Mouse (Mus musculus) midbrain, postnatal 0 days (tissue): Measurements from ENCODE around the gene Mt2. TPM values are rescaled to one million over a fixed set of nuclear protein-coding genes. Genes with fewer than 3 reads are reported as not detected.
A peak's percentile ranks its signal among the peaks of the same experiment; 100 is the strongest.

ENCODE experiments used
- ATAC-seq: fragments of 200-750 bp; cut with Nextera tagmentation; 2 replicates; pipeline ENCODE4 v1.8.0; 2017; ENCODE audit warnings: moderate number of reproducible peaks, mild to moderate bottlenecking, moderate TSS enrichment, moderate library complexity; ENCODE audit not compliant: low FRiP score
- DNase-seq: peaks from one replicate; pipeline ENCODE4 v3.0.0-alpha.2; 2015; ENCODE audit warnings: low spot score
- H3K27ac ChIP-seq: fragments of 300-500 bp; sonication (generic); 2 replicates; pipeline ENCODE4 v1.5.1; 2014; ENCODE audit warnings: low read depth, mild to moderate bottlenecking, low read length, mixed read lengths
- H3K27me3 ChIP-seq: fragments of 300-500 bp; sonication (generic); 2 replicates; pipeline ENCODE4 v1.6.1; 2014; ENCODE audit warnings: low read length, control low read depth, mixed read lengths; ENCODE audit not compliant: insufficient read depth
- H3K36me3 ChIP-seq: fragments of 300-500 bp; sonication (generic); 2 replicates; pipeline ENCODE4 v1.6.1; 2014; ENCODE audit warnings: low read length, control low read depth, mixed read lengths; ENCODE audit not compliant: insufficient read depth
- H3K4me1 ChIP-seq: fragments of 300-500 bp; sonication (generic); 2 replicates; pipeline ENCODE4 v1.6.1; 2014; ENCODE audit warnings: mild to moderate bottlenecking, control low read depth, antibody characterized with exemption, low read length, mixed read lengths; ENCODE audit not compliant: insufficient read depth
- H3K4me2 ChIP-seq: fragments of 300-500 bp; sonication (generic); 2 replicates; pipeline ENCODE4 v1.6.1; 2014; ENCODE audit warnings: low read depth, mild to moderate bottlenecking, low read length, mixed read lengths; ENCODE audit not compliant: poor library complexity, severe bottlenecking
- H3K4me3 ChIP-seq: fragments of 300-500 bp; sonication (generic); 2 replicates; pipeline ENCODE4 v1.5.1; 2014; ENCODE audit warnings: low read depth, mild to moderate bottlenecking, low read length, moderate library complexity
- H3K9ac ChIP-seq: fragments of 300-500 bp; sonication (generic); replicated peaks from 2 replicates; pipeline ENCODE4 v1.6.1; 2014; ENCODE audit warnings: mild to moderate bottlenecking, low read length, moderate library complexity, mixed read lengths; ENCODE audit not compliant: poor library complexity, severe bottlenecking
- H3K9me3 ChIP-seq: fragments of 300-500 bp; sonication (generic); 2 replicates; pipeline ENCODE4 v1.6.1; 2016; ENCODE audit warnings: low read length, control low read depth
- CTCF ChIP-seq: IDR thresholded peaks from 2 replicates; pipeline ENCODE4 v1.5.1; 2016; ENCODE audit warnings: antibody characterized with exemption, mild to moderate bottlenecking
- WGBS: fragments of 180-500 bp; shearing (Covaris S2); extraction: QIAGEN DNeasy Blood & Tissue Kit; methylation state at CpG from one replicate; pipeline ENCODE4 v1.1.7; 2014; 5-methylcytosine and 5-hydroxymethylcytosine counted together
- polyA plus RNA-seq: library from polyadenylated mRNA; unstranded; fragments of >200 nt; fragmentation: Nextera tagmentation; extraction: Ambion mirVana; gene quantifications from 2 replicates; pipeline ENCODE4 v1.2.1, GENCODE M21; 2015
- total RNA-seq: library from RNA; depleted of rRNA; stranded (reverse); fragments of >200 nt; gene quantifications from 2 replicates; pipeline ENCODE4 v1.2.3, GENCODE M21; 2014

Mt2 gene
- total and polyA plus RNA-seq, 2 experiments from 2014 or later: 92.3 to 131 TPM

DNA sequence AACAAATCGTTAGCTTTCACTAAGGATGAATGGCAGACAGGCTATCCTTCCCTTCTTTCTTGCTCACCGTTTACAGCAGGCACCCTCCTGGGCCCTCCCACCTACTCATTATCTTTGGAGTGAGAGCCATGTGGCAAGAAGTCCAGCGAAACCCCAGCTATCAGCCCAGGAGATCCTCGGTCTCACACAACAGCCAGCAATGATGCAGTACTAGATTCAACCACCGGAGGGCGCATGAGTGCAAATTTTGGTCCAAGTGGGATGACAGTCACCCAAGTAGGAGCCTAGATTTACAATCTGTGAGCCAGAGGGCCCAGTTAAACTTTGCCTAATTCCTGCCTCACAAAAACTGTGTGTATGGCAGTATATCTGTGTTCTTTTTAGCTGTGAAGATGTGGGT, 5.2 kb upstream of the Mt2 start:
- Histone ChIP-seq H3K4me3 (no peak overlapping the region), H3K36me3 (no peaks in the 10 kb centered on the region), H3K4me1 (no peaks in the 10 kb centered on the region), H3K27me3 (peaks cover 21% of the 10 kb centered on the region), H3K9me3 (no peaks in the 10 kb centered on the region), H3K4me2 (0 out of 2 replicates have a peak overlapping the region, but pooled peaks have one; percentile 24), H3K9ac (no peak overlapping the region), H3K27ac (no peak overlapping the region)
- TF ChIP-seq CTCF: peak; percentile 96
- DNase-seq (peak; percentile 88), ATAC-seq (no peak)
- 3% methylated on average over 6 of the region's 6 CpGs for WGBS

DNA sequence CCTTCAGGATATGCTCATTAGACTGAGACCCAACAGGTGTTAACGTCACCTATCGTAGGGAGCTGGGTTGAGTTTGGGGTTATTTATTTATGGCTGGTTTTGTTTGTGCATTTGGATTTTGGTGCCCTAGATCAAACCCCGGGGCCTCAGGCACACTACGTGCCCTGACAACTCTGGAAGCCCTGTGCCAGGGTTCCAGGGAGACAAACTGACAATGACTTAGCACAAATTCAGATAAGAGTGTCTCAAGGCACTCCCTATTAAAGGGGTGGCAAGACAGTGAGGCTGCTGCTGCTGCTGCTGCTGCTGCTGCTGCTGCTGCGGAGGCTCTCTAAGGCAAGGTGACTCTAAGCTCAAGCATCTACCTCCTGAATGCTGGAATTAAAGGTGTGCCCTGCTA, 2.9 kb upstream of the Mt2 start:
- whole genome bisulfite sequencing: 83% methylated on average over 5 of the region's 5 CpGs
- no peak for ATAC-seq

DNA sequence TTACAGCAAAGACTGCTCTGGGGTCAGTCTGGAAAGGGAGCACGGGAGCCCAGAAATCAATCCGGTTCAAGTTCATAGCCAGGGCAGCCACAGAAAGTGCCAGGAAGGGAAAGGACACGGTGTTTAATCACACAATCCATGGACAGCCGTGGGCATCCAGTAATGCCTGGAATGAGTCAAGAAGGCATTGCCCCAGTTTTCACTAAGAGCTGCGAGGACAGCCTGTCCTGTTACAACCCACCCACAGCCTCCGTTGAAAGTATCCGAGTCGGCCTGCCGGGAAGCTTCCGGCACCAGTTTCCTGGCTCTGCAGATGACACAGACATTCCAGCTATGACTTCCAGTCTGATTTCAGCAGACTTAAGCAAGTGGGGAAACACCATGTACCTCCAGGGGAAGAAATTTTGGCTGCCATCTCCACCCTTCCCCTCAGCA, 1.1 kb upstream of the Mt2 start:
- Histone ChIP-seq H3K27me3 (peaks cover 34% of the 10 kb centered on the region), H3K36me3 (no peaks in the 10 kb centered on the region), H3K4me2 (no peak overlapping the region), H3K4me3 (no peak overlapping the region), H3K4me1 (no peaks in the 10 kb centered on the region), H3K27ac (no peak overlapping the region), H3K9me3 (no peaks in the 10 kb centered on the region), H3K9ac (no peak overlapping the region)
- DNase-seq (peak; percentile 21), ATAC-seq (no peak)
- 40% methylated on average over 10 of the region's 10 CpGs for WGBS
- TF ChIP-seq CTCF: no peak

More for the DNA sequence above, 2.9 kb upstream of the Mt2 start:
- Histone ChIP-seq H3K9ac (no peak overlapping the region), H3K4me1 (no peaks in the 10 kb centered on the region), H3K9me3 (no peaks in the 10 kb centered on the region), H3K4me2 (no peak overlapping the region), H3K27ac (no peak overlapping the region), H3K36me3 (no peaks in the 10 kb centered on the region), H3K4me3 (no peak overlapping the region), H3K27me3 (peaks cover 29% of the 10 kb centered on the region)
- DNase-seq: no peak
- no peak for TF ChIP-seq CTCF

- Histone ChIP-seq H3K4me1 (no peaks in the 10 kb centered on the region), H3K27me3 (peaks cover 35% of the 10 kb centered on the region), H3K27ac (no peak overlapping the region), H3K4me3 (peak overlapping the region; percentile 46), H3K36me3 (no peaks in the 10 kb centered on the region), H3K4me2 (peak overlapping the region; percentile 84), H3K9ac (peak overlapping the region; percentile 51), H3K9me3 (no peaks in the 10 kb centered on the region)
- peak; percentile 12 for DNase-seq
- 2% methylated on average over 39 of the region's 39 CpGs for WGBS
- ATAC-seq: no peak
- no peak for TF ChIP-seq CTCF
Measured at GRCm38 (mm10) chr8:94172809-94173732, 607 bp downstream of the Mt2 start.

GRCm38 (mm10) chr8:94173848-94174403, 1.5 kb downstream of the Mt2 start:
- DNase-seq: no peak
- no peaks in the 10 kb centered on the region for H3K36me3 ChIP-seq
- no peak for ATAC-seq
- peak overlapping the region; percentile 84; the same call in 1 of the 2 replicates for H3K4me2 ChIP-seq
- no peak overlapping the region for H3K9ac ChIP-seq
- H3K4me1 ChIP-seq: no peaks in the 10 kb centered on the region
- H3K9me3 ChIP-seq: no peaks in the 10 kb centered on the region
- 52% methylated on average over 11 of the region's 11 CpGs for WGBS
- no peak for TF ChIP-seq CTCF
- peaks cover 40% of the 10 kb centered on the region for H3K27me3 ChIP-seq
- no peak overlapping the region for H3K4me3 ChIP-seq
- no peak overlapping the region for H3K27ac ChIP-seq
